Mouse (Mus musculus): ENCODE measurements around the gene Ly6g5c. TPM values are rescaled to one million over a fixed set of nuclear protein-coding genes. Genes with fewer than 3 reads are reported as not detected.

Ly6g5c gene
- total and polyA plus RNA-seq, 3 experiments: not detected

GRCm38 (mm10) chr17:35103221-35103690 lies 4.8 kb upstream of the Ly6g5c start:
- no peaks in the 10 kb centered on the region for H3K27me3 ChIP-seq (replicated peaks)
- peaks cover 40 to 67% of the 10 kb centered on the region in 2 experiments for H3K36me3 ChIP-seq (replicated peaks in 1 of 2; ENCODE audit: control insufficient read depth in 1 of 2, insufficient read depth in 1 of 2, low read length in 1 of 2)
- no peak overlapping the region for H3K9ac ChIP-seq (ENCODE audit: insufficient read depth, low read depth)
- H3K9me3 ChIP-seq (replicated peaks; ENCODE audit: low read length): no peaks in the 10 kb centered on the region
- no peaks in the 10 kb centered on the region for H3K79me2 ChIP-seq (replicated peaks; ENCODE audit: control insufficient read depth, extremely low read depth, insufficient read depth, poor library complexity, severe bottlenecking)
- peaks cover 0 to 4% of the 10 kb centered on the region in 2 experiments; a peak in 1 of 4 replicates for H3K4me1 ChIP-seq (ENCODE audit: control insufficient read depth in 1 of 2, insufficient read depth in 2 of 2)
- in situ Hi-C loops (cut with MboI; ENCODE audit: low pct_ligation_motif_present, low pct_unique_long_range_greater_than_20kb, low sequenced_read_pairs): no loop called here
- TF ChIP-seq PAX5 (IDR thresholded peaks at IDR 0.05; ENCODE audit: low read length) (no peak), MAZ (IDR thresholded peaks at IDR 0.05; ENCODE audit: low read depth, low read length) (no peak), TCF12 (IDR thresholded peaks at IDR 0.05; ENCODE audit: low read depth, low read length) (no peak), IRF4 (IDR thresholded peaks at IDR 0.05; ENCODE audit: low read depth, low read length) (no peak), POLR2AphosphoS2 (IDR thresholded peaks at IDR 0.05; ENCODE audit: low read depth, low read length) (no peak), USF1 (IDR thresholded peaks at IDR 0.05; ENCODE audit: low read depth, low read length) (no peak), JUN (IDR thresholded peaks at IDR 0.05; ENCODE audit: insufficient read depth, low read depth, low read length) (no peak), KAT2A (IDR thresholded peaks at IDR 0.05; ENCODE audit: insufficient replicate concordance, low read length) (no peak), ZKSCAN1 (IDR thresholded peaks at IDR 0.05; ENCODE audit: borderline replicate concordance, low read depth, low read length) (no peak), EP300 (IDR thresholded peaks at IDR 0.05; ENCODE audit: low read length) (no peak), MAX (IDR thresholded peaks at IDR 0.05; ENCODE audit: low read length) (no peak), ELF1 (IDR thresholded peaks at IDR 0.05; ENCODE audit: low read depth, low read length) (no peak), TBP (conservative IDR thresholded peaks at IDR 0.05; ENCODE audit: low read depth, low read length) (no peak), RCOR1 (conservative IDR thresholded peaks at IDR 0.05; ENCODE audit: low read depth, low read length) (no peak), POLR2A (IDR thresholded peaks at IDR 0.05; ENCODE audit: low read depth, low read length) (no peak), GABPA (IDR thresholded peaks at IDR 0.05; ENCODE audit: insufficient replicate concordance, low read depth, low read length) (no peak), CHD2 (IDR thresholded peaks at IDR 0.05; ENCODE audit: low read length) (no peak)
- no peak overlapping the region for H3K4me2 ChIP-seq (ENCODE audit: insufficient read depth, low read depth, poor library complexity, severe bottlenecking)
- no peak overlapping the region for H3K4me3 ChIP-seq (replicated peaks in 1 of 3; ENCODE audit: low read depth in 2 of 3, low read length in 2 of 3, poor library complexity in 1 of 3)
- no peak for DNase-seq (ENCODE audit: extremely low read depth)
- no peak overlapping the region for H3K27ac ChIP-seq (ENCODE audit: insufficient read depth, low read depth)
- dilution Hi-C loops (cut with MboI; ENCODE audit: extremely low pct_ligation_motif_present, extremely low pct_unique_long_range_greater_than_20kb, low sequenced_read_pairs): no loop called here

GRCm38 (mm10) chr17:35104079-35104478 lies 4.0 kb upstream of the Ly6g5c start:
- TF ChIP-seq MAZ (IDR thresholded peaks at IDR 0.05; ENCODE audit: low read depth, low read length) (no peak), MAFK (IDR thresholded peaks at IDR 0.05; ENCODE audit: insufficient replicate concordance, low read length) (no peak), POLR2A (IDR thresholded peaks at IDR 0.05; ENCODE audit: low read depth, low read length) (no peak), E2F4 (IDR thresholded peaks at IDR 0.05; ENCODE audit: insufficient replicate concordance, low read depth, low read length) (no peak), USF1 (IDR thresholded peaks at IDR 0.05; ENCODE audit: low read depth, low read length) (no peak), ETS1 (conservative IDR thresholded peaks at IDR 0.05; ENCODE audit: low read depth, low read length) (no peak), ZC3H11A (IDR thresholded peaks at IDR 0.05; ENCODE audit: low read depth, low read length) (no peak), GABPA (IDR thresholded peaks at IDR 0.05; ENCODE audit: insufficient replicate concordance, low read depth, low read length) (no peak), UBTF (IDR thresholded peaks at IDR 0.05; ENCODE audit: low read depth, low read length) (no peak), JUN (IDR thresholded peaks at IDR 0.05; ENCODE audit: insufficient read depth, low read depth, low read length) (no peak), KAT2A (IDR thresholded peaks at IDR 0.05; ENCODE audit: insufficient replicate concordance, low read length) (no peak), SIN3A (IDR thresholded peaks at IDR 0.05; ENCODE audit: low read length) (no peak), EP300 (IDR thresholded peaks at IDR 0.05; ENCODE audit: low read length) (no peak), PAX5 (IDR thresholded peaks at IDR 0.05; ENCODE audit: low read length) (no peak), ZMIZ1 (IDR thresholded peaks at IDR 0.05; ENCODE audit: low read depth, low read length) (no peak)
- Histone ChIP-seq H3K27ac (ENCODE audit: insufficient read depth, low read depth) (no peak overlapping the region), H3K36me3 (replicated peaks in 1 of 2; ENCODE audit: control insufficient read depth in 1 of 2, insufficient read depth in 1 of 2, low read length in 1 of 2) (peaks cover 40 to 59% of the 10 kb centered on the region in 2 experiments), H3K79me2 (replicated peaks; ENCODE audit: control insufficient read depth, extremely low read depth, insufficient read depth, poor library complexity, severe bottlenecking) (no peaks in the 10 kb centered on the region), H3K9ac (ENCODE audit: insufficient read depth, low read depth) (no peak overlapping the region), H3K9me3 (replicated peaks; ENCODE audit: low read length) (no peaks in the 10 kb centered on the region), H3K27me3 (replicated peaks) (no peaks in the 10 kb centered on the region), H3K4me2 (ENCODE audit: insufficient read depth, low read depth, poor library complexity, severe bottlenecking) (no peak overlapping the region), H3K4me3 (replicated peaks in 1 of 3; ENCODE audit: low read depth in 2 of 3, low read length in 2 of 3, poor library complexity in 1 of 3) (no peak overlapping the region), H3K4me1 (ENCODE audit: control insufficient read depth in 1 of 2, insufficient read depth in 2 of 2) (peaks cover 0 to 4% of the 10 kb centered on the region in 2 experiments; a peak in 1 of 4 replicates)
- in situ Hi-C loops (cut with MboI; ENCODE audit: low pct_ligation_motif_present, low pct_unique_long_range_greater_than_20kb, low sequenced_read_pairs) (no loop called here), dilution Hi-C loops (cut with MboI; ENCODE audit: extremely low pct_ligation_motif_present, extremely low pct_unique_long_range_greater_than_20kb, low sequenced_read_pairs) (no loop called here)
- no peak for DNase-seq (ENCODE audit: extremely low read depth)
